Mouse (Mus musculus) stomach, embryonic 15.5 days (tissue): ENCODE measurements around the gene Ubtf. TPM values are rescaled to one million over a fixed set of nuclear protein-coding genes. Genes with fewer than 3 reads are reported as not detected.

Source experiments
- ATAC-seq: fragments of 200-750 bp; cut with Nextera tagmentation; 2 replicates; pipeline ENCODE4 v1.8.0; 2017; ENCODE audit warnings: low read depth, moderate number of reproducible peaks, moderate TSS enrichment; ENCODE audit not compliant: insufficient read depth, low FRiP score
- H3K27ac ChIP-seq: fragments of 300-500 bp; sonication (generic); 2 replicates; pipeline ENCODE4 v1.5.1; 2015; ENCODE audit warnings: mild to moderate bottlenecking, inconsistent platforms
- H3K27me3 ChIP-seq: fragments of 300-500 bp; sonication (generic); replicated peaks from 2 replicates; pipeline ENCODE4 v1.6.1; 2015; ENCODE audit warnings: inconsistent platforms
- H3K36me3 ChIP-seq: fragments of 300-500 bp; sonication (generic); 2 replicates; pipeline ENCODE4 v1.6.1; 2015; ENCODE audit warnings: inconsistent platforms
- H3K4me1 ChIP-seq: fragments of 300-500 bp; sonication (generic); 2 replicates; pipeline ENCODE4 v1.6.1; 2015; ENCODE audit warnings: inconsistent platforms
- H3K4me2 ChIP-seq: fragments of 300-500 bp; sonication (generic); 2 replicates; pipeline ENCODE4 v1.6.1; 2015; ENCODE audit warnings: mild to moderate bottlenecking, inconsistent platforms
- H3K4me3 ChIP-seq: fragments of 300-500 bp; sonication (generic); replicated peaks from 2 replicates; pipeline ENCODE4 v1.5.1; 2015; ENCODE audit warnings: inconsistent platforms
- H3K9ac ChIP-seq: fragments of 300-500 bp; sonication (generic); 2 replicates; pipeline ENCODE4 v1.6.1; 2015; ENCODE audit warnings: inconsistent platforms
- H3K9me3 ChIP-seq: fragments of 300-500 bp; sonication (generic); 2 replicates; pipeline ENCODE4 v1.6.1; 2016; ENCODE audit warnings: inconsistent platforms
- WGBS: fragments of 180-500 bp; shearing (Covaris S2); methylation state at CpG from one replicate; pipeline ENCODE4 v1.1.7; 2015; 5-methylcytosine and 5-hydroxymethylcytosine counted together
- polyA plus RNA-seq: library from polyadenylated mRNA; unstranded; fragments of >200 nt; fragmentation: Nextera tagmentation; extraction: Ambion mirVana; gene quantifications from 2 replicates; pipeline ENCODE4 v1.2.1, GENCODE M21; 2015

The Ubtf gene
- polyA plus RNA-seq, 1 experiment from 2014 or later, result 82.7 TPM

DNA sequence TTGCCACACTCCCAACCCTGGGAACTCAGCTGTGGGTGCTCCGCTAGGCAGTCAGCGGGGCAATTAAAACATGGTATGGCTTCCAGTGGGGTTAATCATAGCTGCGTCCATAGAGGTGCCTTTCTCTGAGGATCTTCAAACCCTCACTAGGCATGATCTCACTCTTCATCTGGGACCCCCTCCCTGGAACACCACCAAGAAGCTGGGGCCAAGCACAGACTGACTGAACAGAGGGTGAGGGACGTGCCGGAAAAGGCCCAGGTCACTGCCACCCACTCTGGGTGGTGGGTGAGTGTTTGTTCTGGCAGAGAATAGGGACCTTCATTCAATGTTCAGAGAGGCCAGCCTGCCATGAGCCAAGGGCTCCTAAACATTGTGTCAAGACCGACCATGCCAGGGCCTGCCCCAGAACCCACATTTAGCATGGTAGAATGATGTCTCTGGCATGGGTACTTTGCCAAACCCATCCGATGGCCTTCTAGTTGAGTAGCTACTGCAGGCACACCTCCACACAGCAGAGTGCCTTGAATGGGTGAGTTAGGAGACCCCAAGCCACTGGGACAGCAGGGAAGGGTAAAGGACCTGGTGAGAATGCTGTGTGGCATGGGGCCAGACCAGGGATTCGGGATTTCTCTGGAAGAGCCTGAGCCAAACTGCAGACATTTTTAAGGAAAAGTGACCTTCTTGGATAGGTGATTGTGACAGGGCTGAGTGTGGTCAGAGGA, 52.7 kb downstream of the Ubtf start:
- peaks cover 5% of the 10 kb centered on the region; the same call in 1 of the 2 replicates for H3K4me1 ChIP-seq
- no peak for ATAC-seq

DNA sequence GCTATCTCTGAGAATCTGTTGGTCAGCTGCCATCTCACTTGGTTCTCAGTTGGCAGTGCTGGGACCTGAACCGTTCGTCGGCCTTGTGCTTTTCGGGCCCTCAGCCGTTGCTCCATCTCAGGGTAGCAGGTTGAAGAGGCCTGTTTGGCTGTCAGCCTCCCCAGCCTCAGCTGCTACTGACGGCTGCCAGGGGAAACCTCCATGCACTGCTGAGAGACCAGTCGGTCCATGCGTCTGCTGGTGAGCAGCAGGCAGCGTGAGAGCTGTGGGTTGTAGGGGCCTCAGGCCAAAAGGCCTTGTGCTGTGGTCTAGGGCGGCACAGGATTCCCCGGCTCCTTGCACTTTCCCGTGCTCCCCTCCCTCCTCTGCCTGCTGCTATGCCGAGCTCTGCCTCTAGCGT, 53.7 kb downstream of the Ubtf start:
- 71% methylated on average over 14 of the region's 14 CpGs for WGBS
- Histone ChIP-seq H3K9ac (no peak overlapping the region), H3K36me3 (no peaks in the 10 kb centered on the region), H3K4me2 (no peak overlapping the region), H3K27ac (no peak overlapping the region), H3K4me1 (peaks cover 5% of the 10 kb centered on the region; the same call in 1 of the 2 replicates), H3K9me3 (no peaks in the 10 kb centered on the region), H3K4me3 (no peak overlapping the region), H3K27me3 (no peaks in the 10 kb centered on the region)
- ATAC-seq, result no peak

More for the DNA sequence above, 52.7 kb downstream of the Ubtf start:
- Histone ChIP-seq H3K27ac (no peak overlapping the region), H3K4me2 (no peak overlapping the region), H3K9me3 (no peaks in the 10 kb centered on the region), H3K9ac (no peak overlapping the region), H3K36me3 (no peaks in the 10 kb centered on the region), H3K4me3 (no peak overlapping the region), H3K27me3 (no peaks in the 10 kb centered on the region)
- WGBS, result 89% methylated on average over 8 of the region's 8 CpGs

DNA sequence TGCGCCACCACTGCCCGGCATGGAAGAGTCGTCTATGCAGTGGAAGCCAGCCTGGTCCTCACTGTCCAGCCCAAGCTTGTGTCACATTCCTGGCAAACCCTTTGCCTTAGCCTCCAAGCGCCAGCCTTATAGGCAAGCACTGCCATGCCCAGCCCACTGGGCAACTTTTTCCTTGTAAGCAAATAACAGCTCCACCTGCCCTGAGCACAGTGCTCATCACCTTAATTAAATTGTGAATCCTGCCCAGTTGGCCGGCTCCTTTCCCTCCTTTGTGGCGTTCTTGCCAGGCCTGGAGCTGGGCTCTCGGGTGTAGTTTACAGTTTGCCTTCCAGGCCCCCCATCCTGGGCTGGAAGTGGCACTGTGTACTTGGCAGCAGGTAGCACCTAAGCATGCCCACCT, 56.3 kb downstream of the Ubtf start:
- peaks cover 5% of the 10 kb centered on the region; the same call in 1 of the 2 replicates for H3K4me1 ChIP-seq
- H3K27me3 ChIP-seq, result no peaks in the 10 kb centered on the region
- H3K4me3 ChIP-seq, result no peak overlapping the region
- no peaks in the 10 kb centered on the region for H3K36me3 ChIP-seq
- no peak overlapping the region for H3K4me2 ChIP-seq
- no peak overlapping the region for H3K9ac ChIP-seq
- 91% methylated on average over 7 of the region's 7 CpGs for WGBS
- ATAC-seq, result no peak
- no peak overlapping the region for H3K27ac ChIP-seq
- H3K9me3 ChIP-seq, result no peaks in the 10 kb centered on the region

DNA sequence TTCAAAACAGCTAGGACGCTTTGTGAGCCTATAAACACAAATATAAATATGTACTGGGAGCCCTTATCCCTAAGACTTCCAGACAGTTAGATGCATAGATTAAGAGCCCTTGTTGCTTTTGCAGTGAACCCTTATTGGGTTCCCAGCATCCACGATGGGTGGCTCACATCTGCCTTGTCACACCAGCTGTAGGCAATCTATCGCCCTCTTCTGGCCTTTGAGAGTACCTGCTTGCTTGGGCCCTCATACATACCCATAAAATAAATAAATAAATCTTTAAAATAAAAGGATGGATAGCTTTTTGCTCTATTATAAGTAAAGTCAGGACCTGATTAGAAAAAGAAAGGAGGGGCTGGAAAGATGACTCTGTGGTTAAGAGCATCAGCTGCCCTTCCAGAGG, 61.0 kb downstream of the Ubtf start:
- no peak overlapping the region for H3K27ac ChIP-seq
- H3K4me3 ChIP-seq, result no peak overlapping the region
- no peaks in the 10 kb centered on the region; the same call in 1 of the 2 replicates for H3K36me3 ChIP-seq
- no peaks in the 10 kb centered on the region for H3K9me3 ChIP-seq
- H3K4me1 ChIP-seq, result no peaks in the 10 kb centered on the region
- no peaks in the 10 kb centered on the region for H3K27me3 ChIP-seq
- WGBS, result 91% methylated on average over 3 of the region's 3 CpGs
- no peak overlapping the region for H3K9ac ChIP-seq
- H3K4me2 ChIP-seq, result no peak overlapping the region
- ATAC-seq, result no peak

DNA sequence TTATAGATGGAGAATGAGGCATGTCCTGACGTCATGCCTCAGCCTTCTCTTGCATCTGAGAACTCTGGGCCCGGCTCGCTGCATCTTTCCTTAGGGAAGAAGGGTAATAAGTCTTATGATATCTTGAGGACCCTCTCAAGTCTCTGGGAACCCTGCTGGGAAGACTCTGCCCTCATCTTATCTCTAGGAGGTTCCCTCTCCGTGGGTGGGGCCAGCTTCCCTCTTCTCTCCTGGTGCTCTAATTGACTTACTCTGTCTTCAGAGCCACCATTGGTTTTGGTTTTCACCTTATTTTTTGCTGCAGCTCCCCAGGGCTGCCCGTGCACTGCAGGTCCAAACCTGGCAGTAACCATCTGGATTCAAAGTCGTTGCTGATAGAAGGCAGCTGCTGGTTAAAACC, 61.4 kb downstream of the Ubtf start:
- Histone ChIP-seq H3K27me3 (no peaks in the 10 kb centered on the region), H3K9me3 (no peaks in the 10 kb centered on the region), H3K4me3 (no peak overlapping the region), H3K4me1 (no peaks in the 10 kb centered on the region), H3K4me2 (no peak overlapping the region), H3K9ac (no peak overlapping the region), H3K27ac (no peak overlapping the region), H3K36me3 (no peaks in the 10 kb centered on the region; the same call in 1 of the 2 replicates)
- WGBS, result 87% methylated on average over 6 of the region's 6 CpGs
- no peak for ATAC-seq

DNA sequence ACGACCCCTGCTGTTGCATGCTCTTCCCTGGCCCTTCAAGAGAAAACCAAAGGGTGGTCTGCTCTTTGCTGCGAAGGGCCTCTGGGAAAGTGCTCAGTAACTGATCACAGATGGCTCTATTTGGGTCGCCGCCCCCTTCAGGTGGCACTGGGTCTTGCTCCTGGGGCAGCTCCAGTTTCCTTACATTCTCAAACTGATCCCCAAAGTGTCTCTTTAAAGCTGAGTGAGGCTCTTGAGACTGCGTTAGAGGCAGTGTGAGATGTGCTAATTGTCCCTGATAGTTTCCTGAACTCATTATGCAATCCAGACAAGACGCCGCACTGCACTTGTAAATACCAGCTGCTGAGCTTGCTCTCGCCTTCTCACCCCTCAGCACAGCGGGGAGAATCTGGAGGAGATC, 62.0 kb downstream of the Ubtf start:
- H3K9me3 ChIP-seq, result no peaks in the 10 kb centered on the region
- H3K4me2 ChIP-seq, result no peak overlapping the region
- H3K4me3 ChIP-seq, result no peak overlapping the region
- H3K9ac ChIP-seq, result no peak overlapping the region
- no peak for ATAC-seq
- no peak overlapping the region for H3K27ac ChIP-seq
- H3K36me3 ChIP-seq, result no peaks in the 10 kb centered on the region; the same call in 1 of the 2 replicates
- H3K27me3 ChIP-seq, result no peaks in the 10 kb centered on the region
- H3K4me1 ChIP-seq, result no peaks in the 10 kb centered on the region
- WGBS, result 49% methylated on average over 9 of the region's 9 CpGs

Other genes with a start within 250 kb of the Ubtf start
- 6.8 and 8.8 TPM in 2 replicates for gene Mpp2, start 231.2 kb downstream of the Ubtf start, polyA plus RNA-seq
- gene Ppy, start 218.4 kb downstream of the Ubtf start, polyA plus RNA-seq, result 4.8 and 7.6 TPM in 2 replicates
- gene Pyy, start 211.9 kb downstream of the Ubtf start, polyA plus RNA-seq, result 65.1 and 89.6 TPM in 2 replicates
- 6.2 and 6.5 TPM in 2 replicates for gene Nags, start 174.2 kb downstream of the Ubtf start, polyA plus RNA-seq
- 28.0 and 28.3 TPM in 2 replicates for gene Tmem101, start 163.3 kb downstream of the Ubtf start, polyA plus RNA-seq
- 110 and 112 TPM in 2 replicates for gene Lsm12, start 134.4 kb downstream of the Ubtf start, polyA plus RNA-seq
- gene G6pc3, start 130.1 kb downstream of the Ubtf start, polyA plus RNA-seq, result 29.6 and 32.1 TPM in 2 replicates
- gene Hdac5, start 89.6 kb downstream of the Ubtf start, polyA plus RNA-seq, result 68.7 and 71.3 TPM in 2 replicates
- gene BC030867, start 70.9 kb downstream of the Ubtf start, polyA plus RNA-seq, result 11.4 and 11.7 TPM in 2 replicates
- gene Asb16, start 51.0 kb downstream of the Ubtf start, polyA plus RNA-seq, result 0.09 TPM in 1 of 2 replicates, not detected in the other
- gene Tmub2, start 34.8 kb downstream of the Ubtf start, polyA plus RNA-seq, result 47.8 and 51.9 TPM in 2 replicates
- gene Atxn7l3, start 23.1 kb downstream of the Ubtf start, polyA plus RNA-seq, result 14.5 and 14.8 TPM in 2 replicates
- gene Slc4a1, start 46.5 kb upstream of the Ubtf start, polyA plus RNA-seq, result 31.8 and 68.8 TPM in 2 replicates
- 8.8 and 9.2 TPM in 2 replicates for gene Rundc3a, start 73.7 kb upstream of the Ubtf start, polyA plus RNA-seq
- gene Slc25a39, start 88.2 kb upstream of the Ubtf start, polyA plus RNA-seq, result 256 and 259 TPM in 2 replicates
- gene Grn, start 110.6 kb upstream of the Ubtf start, polyA plus RNA-seq, result 155 and 161 TPM in 2 replicates
- 5.5 and 6.1 TPM in 2 replicates for gene Fam171a2, start 127.9 kb upstream of the Ubtf start, polyA plus RNA-seq
- gene Itga2b, start 150.4 kb upstream of the Ubtf start, polyA plus RNA-seq, result 7.3 and 7.8 TPM in 2 replicates
- 47.4 and 51.0 TPM in 2 replicates for gene Gpatch8, start 236.7 kb upstream of the Ubtf start, polyA plus RNA-seq